Mouse (Mus musculus): ENCODE results near the gene Gnat1. TPM values are rescaled to one million over a fixed set of nuclear protein-coding genes. Genes with fewer than 3 reads are reported as not detected.
A peak's percentile ranks its signal among the peaks of the same experiment; 100 is the strongest.

Gene Gnat1
- polyA plus RNA-seq, 1 experiment from 2014 or later, result 2.2 TPM

- no peaks in the 10 kb centered on the region for H3K9me3 ChIP-seq
- H3K27ac ChIP-seq, result peak overlapping the region; percentile 53; the same call in 1 of the 2 replicates
- H3K4me2 ChIP-seq, result no peak overlapping the region
- no peaks in the 10 kb centered on the region for H3K27me3 ChIP-seq
- H3K4me1 ChIP-seq (replicated peaks), result peaks cover 39% of the 10 kb centered on the region
- no peak for ATAC-seq (ENCODE audit: insufficient number of reproducible peaks, insufficient read depth, low FRiP score, low TSS enrichment, low read depth)
- 81% methylated on average over 5 of the region's 5 CpGs for WGBS
- no peak overlapping the region for H3K9ac ChIP-seq (replicated peaks)
- H3K4me3 ChIP-seq (replicated peaks), result no peak overlapping the region
- H3K36me3 ChIP-seq, result peaks cover 77% of the 10 kb centered on the region
Measured at GRCm38 (mm10) chr9:107624539-107624938, 55.0 kb downstream of the Gnat1 start.

Other genes starting within 250 kb of the Gnat1 start
- 47.0 and 47.7 TPM in 2 replicates for gene Tmem115, start 145.8 kb downstream of the Gnat1 start, polyA plus RNA-seq (2016; fragmentation: Nextera tagmentation; extraction: Ambion mirVana)
- 15.3 and 15.6 TPM in 2 replicates for gene Cyb561d2, start 137.5 kb downstream of the Gnat1 start, polyA plus RNA-seq (2016; fragmentation: Nextera tagmentation; extraction: Ambion mirVana)
- gene Nprl2, start 137.5 kb downstream of the Gnat1 start, polyA plus RNA-seq (2016; fragmentation: Nextera tagmentation; extraction: Ambion mirVana), result 38.6 and 40.1 TPM in 2 replicates
- 1.2 and 1.7 TPM in 2 replicates for gene Zmynd10, start 132.4 kb downstream of the Gnat1 start, polyA plus RNA-seq (2016; fragmentation: Nextera tagmentation; extraction: Ambion mirVana)
- gene Rassf1, start 128.2 kb downstream of the Gnat1 start, polyA plus RNA-seq (2016; fragmentation: Nextera tagmentation; extraction: Ambion mirVana), result 59.8 and 64.8 TPM in 2 replicates
- gene Tusc2, start 116.5 kb downstream of the Gnat1 start, polyA plus RNA-seq (2016; fragmentation: Nextera tagmentation; extraction: Ambion mirVana), result 50.6 and 52.6 TPM in 2 replicates
- 127 and 128 TPM in 2 replicates for gene Hyal2, start 111.8 kb downstream of the Gnat1 start, polyA plus RNA-seq (2016; fragmentation: Nextera tagmentation; extraction: Ambion mirVana)
- gene Hyal1, start 102.8 kb downstream of the Gnat1 start, polyA plus RNA-seq (2016; fragmentation: Nextera tagmentation; extraction: Ambion mirVana), result 13.7 and 14.9 TPM in 2 replicates
- 14.3 and 16.1 TPM in 2 replicates for gene Naa80, start 100.8 kb downstream of the Gnat1 start, polyA plus RNA-seq (2016; fragmentation: Nextera tagmentation; extraction: Ambion mirVana)
- gene Hyal3, start 98.9 kb downstream of the Gnat1 start, polyA plus RNA-seq (2016; fragmentation: Nextera tagmentation; extraction: Ambion mirVana), result 1.3 and 1.4 TPM in 2 replicates
- gene Ifrd2, start 92.1 kb downstream of the Gnat1 start, polyA plus RNA-seq (2016; fragmentation: Nextera tagmentation; extraction: Ambion mirVana), result 38.5 and 40.2 TPM in 2 replicates
- gene Sema3b, start 70.5 kb downstream of the Gnat1 start, polyA plus RNA-seq (2016; fragmentation: Nextera tagmentation; extraction: Ambion mirVana), result 8.1 and 9.1 TPM in 2 replicates
- 400 and 416 TPM in 2 replicates for gene Gnai2, start 44.3 kb downstream of the Gnat1 start, polyA plus RNA-seq (2016; fragmentation: Nextera tagmentation; extraction: Ambion mirVana)
- 3.5 and 5.0 TPM in 2 replicates for gene Slc38a3, start 10.2 kb downstream of the Gnat1 start, polyA plus RNA-seq (2016; fragmentation: Nextera tagmentation; extraction: Ambion mirVana)
- 47.6 and 53.5 TPM in 2 replicates for gene Sema3f, start 30.8 kb upstream of the Gnat1 start, polyA plus RNA-seq (2016; fragmentation: Nextera tagmentation; extraction: Ambion mirVana)
- gene Rbm5, start 91.3 kb upstream of the Gnat1 start, polyA plus RNA-seq (2016; fragmentation: Nextera tagmentation; extraction: Ambion mirVana), result 232 and 239 TPM in 2 replicates
- gene Rbm6, start 193.5 kb upstream of the Gnat1 start, polyA plus RNA-seq (2016; fragmentation: Nextera tagmentation; extraction: Ambion mirVana), result 111 TPM in 2 replicates
- 10.4 and 12.9 TPM in 2 replicates for gene Mon1a, start 208.4 kb upstream of the Gnat1 start, polyA plus RNA-seq (2016; fragmentation: Nextera tagmentation; extraction: Ambion mirVana)
- 2.5 and 3.1 TPM in 2 replicates for gene Mst1r, start 227.2 kb upstream of the Gnat1 start, polyA plus RNA-seq (2016; fragmentation: Nextera tagmentation; extraction: Ambion mirVana)
- gene Actl11, start 248.8 kb upstream of the Gnat1 start, polyA plus RNA-seq (2016; fragmentation: Nextera tagmentation; extraction: Ambion mirVana), result not detected in 2 replicates